Mouse (Mus musculus): Measurements from ENCODE around the gene Zbtb11. TPM values are rescaled to one million over a fixed set of nuclear protein-coding genes. Genes with fewer than 3 reads are reported as not detected.

Gene Zbtb11
- polyA plus RNA-seq, 2 experiments = 12.3 to 17.7 TPM

DNA sequence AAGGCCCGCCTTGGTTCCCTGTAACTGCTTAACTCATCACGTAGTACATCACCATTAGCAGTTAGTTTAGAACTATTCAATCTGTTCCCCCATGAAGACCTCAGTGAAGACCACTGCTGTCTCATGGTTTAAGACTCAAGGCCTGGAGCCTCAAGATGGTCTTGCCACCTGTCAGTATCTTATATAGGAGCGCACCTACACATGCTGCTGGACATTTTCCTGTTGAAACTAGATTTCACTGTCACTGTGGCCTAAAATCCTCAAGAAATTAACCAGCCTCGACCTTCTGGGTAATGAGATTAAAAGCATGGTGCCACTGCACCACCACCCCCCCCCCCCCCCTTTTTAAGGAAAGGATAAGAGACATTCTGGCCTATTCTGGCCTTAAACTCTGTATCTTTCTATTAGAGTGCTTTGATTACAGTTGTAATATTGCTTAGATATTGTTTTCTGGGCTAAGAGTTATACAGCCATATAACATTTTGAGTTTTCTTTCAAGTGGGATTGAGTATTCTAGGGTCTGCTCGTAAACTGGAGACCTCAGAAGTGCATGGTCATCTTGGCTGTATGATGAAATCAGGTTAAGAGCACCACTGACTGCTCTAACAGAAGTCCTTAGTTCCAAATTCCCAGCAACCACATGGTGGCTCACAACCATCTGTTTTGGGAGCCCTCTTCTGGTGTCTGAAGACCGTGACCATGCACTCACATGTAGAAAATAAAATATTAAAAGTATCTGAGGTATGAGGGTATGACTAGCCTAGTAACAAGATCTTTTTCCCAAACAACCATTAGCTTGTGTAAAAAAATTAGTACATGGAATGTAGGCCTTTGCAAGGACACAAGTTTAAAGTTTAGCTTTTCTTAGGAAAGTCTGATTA, 1.7 kb upstream of the Zbtb11 start:
- DNase-seq (ENCODE audit: low spot score) = no peak
- no peak for ATAC-seq (ENCODE audit: low FRiP score, low read depth)
- no peaks in the 10 kb centered on the region for H3K27me3 ChIP-seq (ENCODE audit: control insufficient read depth, insufficient read depth, low read length)
- H3K36me3 ChIP-seq (ENCODE audit: control insufficient read depth, insufficient read depth, low read length) = peaks cover 48% of the 10 kb centered on the region
- no peak overlapping the region for H3K9ac ChIP-seq (ENCODE audit: low read depth, low read length, severe bottlenecking)
- no peak overlapping the region for H3K4me3 ChIP-seq (replicated peaks; ENCODE audit: low read length)
- WGBS = 74% methylated on average over 6 of the region's 6 CpGs
- no peak for TF ChIP-seq POLR2A (IDR thresholded peaks at IDR 0.05; ENCODE audit: borderline replicate concordance, extremely low read depth, insufficient read depth, insufficient read length)
- no peak overlapping the region for H3K27ac ChIP-seq (replicated peaks; ENCODE audit: low read depth, low read length)
- H3K4me2 ChIP-seq (replicated peaks; ENCODE audit: low read depth, low read length, severe bottlenecking) = no peak overlapping the region
- H3K4me1 ChIP-seq (ENCODE audit: control insufficient read depth, insufficient read depth, low read length) = peaks cover 16% of the 10 kb centered on the region
- no peaks in the 10 kb centered on the region for H3K9me3 ChIP-seq (ENCODE audit: control insufficient read depth, low read length)

DNA sequence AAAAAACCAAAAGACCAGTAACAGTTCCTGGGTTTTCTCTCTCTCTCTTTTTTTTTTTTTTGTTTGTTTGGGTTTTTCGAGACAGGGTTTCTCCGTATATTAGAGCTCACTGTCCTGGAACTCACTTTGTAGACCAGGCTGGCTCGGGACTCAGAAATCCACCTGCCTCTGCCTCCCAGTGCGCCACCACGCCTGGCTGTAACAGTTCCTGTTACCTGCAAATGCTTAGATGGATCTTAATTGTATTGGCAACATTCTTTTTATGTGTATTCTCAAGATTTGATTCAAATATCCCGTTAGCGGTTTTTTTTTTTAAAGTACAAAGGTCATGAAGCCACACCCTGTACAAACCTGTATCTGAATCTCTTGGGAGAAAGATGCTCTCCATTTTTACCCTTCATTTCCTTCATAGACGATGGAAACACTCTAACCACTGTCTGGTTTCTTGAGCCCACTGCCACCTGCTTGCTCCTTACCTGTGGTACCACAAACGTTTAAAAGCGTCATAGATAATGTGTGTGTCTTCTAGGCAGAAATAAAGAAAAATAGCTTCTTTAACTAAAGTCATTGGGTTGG, 969 bp upstream of the Zbtb11 start:
- Histone ChIP-seq H3K4me1 (ENCODE audit: control insufficient read depth, insufficient read depth, low read length) (peaks cover 11% of the 10 kb centered on the region), H3K27ac (replicated peaks; ENCODE audit: low read depth, low read length) (0 out of 2 replicates have a peak overlapping the region, but pooled peaks have one; percentile 52), H3K4me3 (replicated peaks; ENCODE audit: low read length) (peak overlapping the region; percentile 99), H3K9ac (ENCODE audit: low read depth, low read length, severe bottlenecking) (no peak overlapping the region), H3K27me3 (ENCODE audit: control insufficient read depth, insufficient read depth, low read length) (no peaks in the 10 kb centered on the region), H3K9me3 (ENCODE audit: control insufficient read depth, low read length) (no peaks in the 10 kb centered on the region), H3K36me3 (ENCODE audit: control insufficient read depth, insufficient read depth, low read length) (peaks cover 45% of the 10 kb centered on the region), H3K4me2 (replicated peaks; ENCODE audit: low read depth, low read length, severe bottlenecking) (peak overlapping the region; percentile 71)
- TF ChIP-seq POLR2A (IDR thresholded peaks at IDR 0.05; ENCODE audit: borderline replicate concordance, extremely low read depth, insufficient read depth, insufficient read length) = no peak
- DNase-seq (ENCODE audit: low spot score) (no peak), ATAC-seq (ENCODE audit: low FRiP score, low read depth) (no peak)
- WGBS = 56% methylated on average over 10 of the region's 10 CpGs

DNA sequence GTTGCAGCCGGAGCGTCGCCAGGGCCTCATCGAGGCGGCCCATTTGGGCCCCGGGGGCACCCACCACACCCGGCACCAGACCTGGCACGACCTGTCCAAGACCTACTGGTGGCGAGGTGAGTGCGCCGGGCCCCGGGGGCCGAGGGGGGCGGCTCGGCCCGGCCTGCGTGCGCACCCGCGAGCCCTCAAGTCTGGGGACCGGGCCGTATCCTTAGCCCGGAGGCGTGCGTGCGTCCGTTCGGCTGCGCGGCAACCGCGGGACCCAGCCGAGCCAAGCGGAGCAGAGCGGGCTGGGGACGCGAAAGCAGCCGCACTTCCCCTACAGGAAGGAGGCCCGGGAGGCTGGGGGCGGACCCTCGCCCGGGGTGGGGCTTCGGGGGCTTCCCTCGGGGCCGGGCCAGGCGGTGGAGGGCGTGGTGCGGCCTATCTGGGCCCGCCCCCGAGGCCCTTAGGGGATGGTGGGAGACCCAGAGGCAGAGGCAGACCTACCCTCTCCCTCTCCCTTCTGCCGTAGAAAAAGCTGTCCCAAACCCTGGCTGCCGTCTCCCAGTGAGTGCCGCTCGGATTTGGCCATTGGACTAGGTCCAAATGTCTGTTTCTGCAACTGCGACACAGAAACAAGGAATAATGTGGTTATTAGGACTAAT, 696 bp downstream of the Zbtb11 start:
- Histone ChIP-seq H3K9me3 (ENCODE audit: control insufficient read depth, low read length) (no peaks in the 10 kb centered on the region), H3K4me1 (ENCODE audit: control insufficient read depth, insufficient read depth, low read length) (peaks cover 6% of the 10 kb centered on the region), H3K36me3 (ENCODE audit: control insufficient read depth, insufficient read depth, low read length) (peaks cover 39% of the 10 kb centered on the region), H3K27me3 (ENCODE audit: control insufficient read depth, insufficient read depth, low read length) (no peaks in the 10 kb centered on the region), H3K9ac (ENCODE audit: low read depth, low read length, severe bottlenecking) (peak overlapping the region; percentile 86), H3K27ac (replicated peaks; ENCODE audit: low read depth, low read length) (peak overlapping the region; percentile 90), H3K4me3 (replicated peaks; ENCODE audit: low read length) (peak overlapping the region; percentile 99), H3K4me2 (replicated peaks; ENCODE audit: low read depth, low read length, severe bottlenecking) (peak overlapping the region; percentile 60)
- WGBS = under 1% methylated on average over 43 of the region's 55 CpGs
- ATAC-seq (ENCODE audit: low FRiP score, low read depth) = peak; percentile 79
- TF ChIP-seq POLR2A (IDR thresholded peaks at IDR 0.05; ENCODE audit: borderline replicate concordance, extremely low read depth, insufficient read depth, insufficient read length) = no peak
- peak; percentile 87 for DNase-seq (ENCODE audit: low spot score)

DNA sequence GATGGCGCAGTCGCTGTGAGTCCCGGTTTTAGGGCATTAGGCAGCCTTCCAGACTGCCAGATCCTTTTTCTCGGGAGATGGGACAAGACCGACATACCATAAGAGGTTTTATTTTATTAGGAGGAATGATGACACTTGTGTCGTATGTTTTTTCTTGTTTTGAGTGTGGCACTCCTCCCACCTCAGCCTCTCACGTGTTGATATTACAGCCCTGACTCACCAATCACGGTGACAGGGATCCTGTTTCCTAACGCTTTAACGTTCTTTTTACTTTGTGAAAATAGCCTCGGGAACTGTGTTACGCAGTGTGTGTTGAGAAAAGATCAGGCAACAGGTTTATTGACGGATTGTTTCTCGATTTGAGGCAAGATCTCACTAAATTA, 1.2 kb downstream of the Zbtb11 start:
- DNase-seq (ENCODE audit: low spot score) = peak; percentile 44
- H3K9me3 ChIP-seq (ENCODE audit: control insufficient read depth, low read length) = no peaks in the 10 kb centered on the region
- peaks cover 34% of the 10 kb centered on the region for H3K36me3 ChIP-seq (ENCODE audit: control insufficient read depth, insufficient read depth, low read length)
- peak overlapping the region; percentile 99 for H3K4me3 ChIP-seq (replicated peaks; ENCODE audit: low read length)
- H3K4me2 ChIP-seq (replicated peaks; ENCODE audit: low read depth, low read length, severe bottlenecking) = peak overlapping the region; percentile 60
- TF ChIP-seq POLR2A (IDR thresholded peaks at IDR 0.05; ENCODE audit: borderline replicate concordance, extremely low read depth, insufficient read depth, insufficient read length) = no peak
- no peaks in the 10 kb centered on the region for H3K27me3 ChIP-seq (ENCODE audit: control insufficient read depth, insufficient read depth, low read length)
- ATAC-seq (ENCODE audit: low FRiP score, low read depth) = 0 out of 2 replicates have a peak, but pooled peaks have one; percentile 16
- peak overlapping the region; percentile 90; the same call in 1 of the 2 replicates for H3K27ac ChIP-seq (replicated peaks; ENCODE audit: low read depth, low read length)
- WGBS = 1% methylated on average over 14 of the region's 14 CpGs
- H3K9ac ChIP-seq (ENCODE audit: low read depth, low read length, severe bottlenecking) = peak overlapping the region; percentile 86
- H3K4me1 ChIP-seq (ENCODE audit: control insufficient read depth, insufficient read depth, low read length) = peaks cover 6% of the 10 kb centered on the region

DNA sequence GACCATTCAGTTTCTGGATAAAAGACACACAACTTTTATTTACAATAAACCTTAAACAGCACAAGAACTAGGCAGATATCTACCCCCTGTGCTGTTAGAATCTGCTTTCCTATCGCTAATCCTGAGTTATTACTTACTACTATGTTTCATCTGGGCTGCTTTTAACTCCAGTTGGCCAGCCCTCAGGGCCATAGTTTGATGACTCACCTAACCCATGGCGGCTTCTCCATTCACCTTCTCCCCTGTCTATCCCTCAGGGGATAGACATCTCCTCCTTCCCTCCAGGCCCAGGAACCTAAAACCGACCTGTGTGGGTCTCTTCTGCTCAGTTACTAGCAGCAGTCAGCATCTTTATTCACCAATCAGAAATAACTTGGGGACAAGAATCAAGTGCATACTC, 12.3 kb downstream of the Zbtb11 start:
- TF ChIP-seq POLR2A (IDR thresholded peaks at IDR 0.05; ENCODE audit: borderline replicate concordance, extremely low read depth, insufficient read depth, insufficient read length) = no peak
- no peaks in the 10 kb centered on the region for H3K4me1 ChIP-seq (ENCODE audit: control insufficient read depth, insufficient read depth, low read length)
- no peak for ATAC-seq (ENCODE audit: low FRiP score, low read depth)
- DNase-seq (ENCODE audit: low spot score) = no peak
- no peak overlapping the region for H3K27ac ChIP-seq (replicated peaks; ENCODE audit: low read depth, low read length)
- no peak overlapping the region for H3K9ac ChIP-seq (ENCODE audit: low read depth, low read length, severe bottlenecking)
- H3K27me3 ChIP-seq (ENCODE audit: control insufficient read depth, insufficient read depth, low read length) = no peaks in the 10 kb centered on the region
- peaks cover 50% of the 10 kb centered on the region for H3K36me3 ChIP-seq (ENCODE audit: control insufficient read depth, insufficient read depth, low read length)
- no peak overlapping the region for H3K4me2 ChIP-seq (replicated peaks; ENCODE audit: low read depth, low read length, severe bottlenecking)
- H3K9me3 ChIP-seq (ENCODE audit: control insufficient read depth, low read length) = no peaks in the 10 kb centered on the region
- H3K4me3 ChIP-seq (replicated peaks; ENCODE audit: low read length) = no peak overlapping the region
- 94% methylated on average over 3 of the region's 3 CpGs for WGBS
